Mouse (Mus musculus) ZHBTc4 (cell line): ENCODE data around the gene Smg9.
A peak's percentile ranks its signal among the peaks of the same experiment; 100 is the strongest.

ENCODE experiments used
- DNase-seq: peaks from one replicate; pipeline ENCODE4 v3.0.0-alpha.2; 2011; ENCODE audit warnings: low read depth, low spot score

Smg9 gene

DNA sequence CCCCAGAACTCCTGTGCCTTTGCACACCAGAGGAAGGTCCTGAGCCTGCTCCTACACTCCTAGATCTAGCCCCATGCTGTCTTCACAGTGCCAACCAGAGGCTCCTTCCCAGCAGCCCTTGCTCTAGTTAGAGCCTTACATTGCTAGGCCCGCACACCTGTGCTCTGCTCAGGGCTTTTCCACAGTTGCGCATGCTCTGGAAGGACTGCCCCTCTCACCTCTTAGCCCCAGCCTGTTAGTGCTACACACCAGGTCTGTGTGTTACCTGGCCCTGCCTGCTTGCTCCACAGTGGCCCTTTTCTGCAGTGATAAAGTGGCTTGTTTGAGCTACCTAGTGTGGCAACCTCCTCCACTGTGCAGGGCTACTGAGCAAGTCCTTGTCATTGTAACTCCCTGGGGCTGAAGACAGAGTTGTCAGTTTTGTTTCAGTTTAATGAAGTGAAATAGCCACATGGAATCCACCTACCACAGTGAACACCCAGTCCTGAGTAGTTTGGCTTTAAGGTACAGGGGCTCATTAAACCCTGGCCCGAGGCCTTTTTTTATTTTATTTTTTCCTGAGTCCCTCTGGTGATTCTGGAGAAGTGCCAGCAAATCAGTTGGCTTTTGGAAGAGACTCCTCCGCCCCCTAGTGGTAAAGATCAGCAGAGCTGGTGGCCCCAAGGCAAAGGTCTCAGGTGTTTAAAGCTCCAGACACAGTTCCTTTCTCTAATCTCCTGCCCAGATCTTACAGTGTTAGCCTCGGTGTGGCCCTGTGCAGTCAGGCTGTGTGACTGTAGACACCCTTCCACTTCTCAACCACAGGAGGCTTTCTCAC lies 7.3 kb downstream of the Smg9 start:
- peak; percentile 86 for DNase-seq

DNA sequence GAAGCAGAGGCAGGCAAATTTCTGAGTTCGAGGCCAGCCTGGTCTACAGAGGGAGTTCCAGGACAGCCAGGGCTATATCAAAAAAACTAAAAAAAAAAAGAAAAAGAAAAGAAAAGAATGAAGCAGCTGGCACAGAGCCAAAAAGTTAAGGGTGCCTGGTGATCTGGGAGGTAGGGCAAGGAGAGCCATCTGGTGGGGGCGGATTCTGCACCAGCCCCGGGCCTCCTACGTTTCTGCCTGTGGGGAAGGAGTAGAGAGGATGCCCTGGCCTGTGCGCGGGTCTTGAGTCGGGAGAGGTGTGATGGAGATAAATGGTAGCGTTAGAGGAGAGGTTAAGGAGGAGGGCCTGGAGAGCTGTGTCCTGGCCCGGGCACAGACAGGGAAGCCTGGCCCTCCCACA lies 8.8 kb downstream of the Smg9 start:
- DNase-seq: no peak

DNA sequence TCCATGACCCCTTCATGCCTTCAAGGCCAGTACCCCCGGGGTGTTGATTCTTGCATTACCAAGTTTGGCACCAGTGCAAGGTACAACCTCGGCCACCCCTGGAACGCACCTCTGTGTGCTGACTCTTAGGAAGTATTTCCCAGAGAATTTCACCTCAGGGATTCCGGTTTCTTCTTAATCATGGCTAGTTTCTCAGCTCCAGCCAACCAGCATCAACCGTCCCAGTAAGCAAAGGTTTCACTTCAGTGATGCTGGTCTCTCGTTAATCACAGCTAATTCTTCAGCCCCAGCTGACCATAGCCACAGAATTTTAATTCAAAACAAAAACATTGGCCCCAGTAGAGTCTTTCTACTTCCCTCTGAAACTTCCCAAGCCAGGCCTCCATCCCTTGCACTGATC lies 10.7 kb downstream of the Smg9 start:
- DNase-seq: no peak

DNA sequence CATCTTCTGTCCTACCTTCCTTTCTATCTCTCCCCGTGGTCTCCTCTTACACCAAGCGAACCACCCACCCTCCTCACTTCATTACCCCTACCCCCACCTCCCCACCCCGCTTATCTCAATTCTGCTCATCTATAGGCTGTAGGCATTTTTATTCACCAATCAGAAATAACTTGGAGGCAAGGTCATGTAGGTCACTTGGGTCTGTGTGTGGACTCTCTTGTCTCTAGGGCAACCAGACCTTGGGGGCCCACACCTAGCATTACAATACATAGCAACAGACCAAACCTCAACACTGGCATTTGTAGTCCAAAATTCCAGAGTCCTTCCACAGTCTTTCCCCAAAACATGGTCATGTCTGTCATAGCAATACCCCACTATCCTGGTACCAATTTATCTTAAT lies 11.4 kb downstream of the Smg9 start:
- peak; percentile 61 for DNase-seq

DNA sequence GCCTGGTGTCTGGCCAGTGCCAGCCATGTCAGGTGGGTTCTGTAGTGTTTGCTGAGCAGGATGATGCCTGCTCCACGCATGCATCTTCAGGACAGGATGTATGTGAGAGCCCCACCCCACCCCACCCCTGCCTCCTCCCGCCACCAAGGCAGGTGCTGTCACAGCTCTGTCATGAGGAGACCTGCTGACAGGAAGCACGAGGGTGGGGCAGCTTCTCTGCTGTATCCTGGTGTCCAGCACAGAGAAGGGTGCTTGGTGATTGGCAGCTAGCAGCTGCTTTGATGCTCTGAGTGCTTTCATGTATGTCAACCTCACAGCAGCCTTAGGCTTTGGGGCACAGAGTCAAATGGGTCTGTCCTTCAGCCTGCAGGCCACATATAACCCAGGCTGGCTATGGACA lies 14.2 kb downstream of the Smg9 start:
- no peak for DNase-seq

DNA sequence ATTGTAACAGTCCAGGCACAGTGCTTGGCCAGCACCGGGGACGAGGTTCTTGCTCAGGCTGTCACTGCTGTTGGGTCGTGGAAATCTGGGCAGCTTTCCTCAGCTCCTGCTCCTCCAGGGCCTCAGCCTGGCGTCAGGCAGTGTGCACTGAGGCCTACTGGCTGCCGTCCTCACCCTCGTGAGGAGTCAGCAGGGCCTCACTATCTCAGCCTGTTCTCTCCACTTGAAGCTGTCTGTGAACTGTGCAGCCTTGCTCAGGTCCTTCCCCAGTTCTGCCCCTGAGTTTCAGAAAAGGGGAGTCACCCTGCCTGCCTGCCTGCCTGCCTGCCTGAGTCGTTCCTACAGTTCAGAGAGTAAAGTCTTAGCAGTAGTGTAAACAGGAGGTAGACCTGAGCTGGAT lies 15.8 kb downstream of the Smg9 start:
- no peak for DNase-seq

DNA sequence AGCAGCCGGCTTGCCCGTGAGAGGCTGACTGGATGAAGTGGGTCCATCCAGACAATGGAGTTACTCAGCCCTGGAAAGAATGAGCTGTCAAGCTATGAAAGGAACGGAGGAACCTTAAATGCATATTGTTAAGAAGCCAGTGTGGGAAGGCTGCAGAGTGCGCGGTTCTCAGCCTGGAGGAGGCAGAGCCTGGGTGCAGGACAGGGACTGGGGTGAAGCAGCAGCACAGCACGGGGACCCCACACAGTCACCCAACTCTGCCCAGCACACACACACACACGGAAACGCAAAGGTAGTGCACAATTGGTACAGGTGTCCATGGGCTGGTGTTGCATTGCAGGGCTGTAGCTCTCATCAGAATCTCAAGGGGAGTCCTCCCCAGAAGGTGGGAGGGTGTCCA lies 20.2 kb downstream of the Smg9 start:
- no peak for DNase-seq

DNA sequence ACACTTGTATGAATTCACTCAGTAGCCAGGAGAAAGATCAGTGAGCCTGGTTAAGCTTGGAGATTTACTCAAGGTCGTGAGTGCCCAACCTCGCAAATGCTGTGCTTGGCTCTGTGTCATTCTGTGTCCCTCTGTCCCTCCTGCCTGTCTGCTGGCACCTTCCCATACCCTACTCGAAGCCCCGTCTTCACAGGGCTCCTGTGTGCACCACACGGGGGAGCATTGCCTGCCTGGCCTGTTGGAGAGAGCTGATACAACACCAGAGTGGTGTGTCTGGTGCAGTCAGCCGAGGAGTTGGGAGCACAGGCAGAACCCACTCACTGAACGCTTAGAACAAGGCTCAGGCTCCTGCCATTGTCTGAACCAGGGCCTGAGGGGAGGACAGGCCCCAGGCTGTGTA lies 22.2 kb downstream of the Smg9 start:
- DNase-seq: no peak

DNA sequence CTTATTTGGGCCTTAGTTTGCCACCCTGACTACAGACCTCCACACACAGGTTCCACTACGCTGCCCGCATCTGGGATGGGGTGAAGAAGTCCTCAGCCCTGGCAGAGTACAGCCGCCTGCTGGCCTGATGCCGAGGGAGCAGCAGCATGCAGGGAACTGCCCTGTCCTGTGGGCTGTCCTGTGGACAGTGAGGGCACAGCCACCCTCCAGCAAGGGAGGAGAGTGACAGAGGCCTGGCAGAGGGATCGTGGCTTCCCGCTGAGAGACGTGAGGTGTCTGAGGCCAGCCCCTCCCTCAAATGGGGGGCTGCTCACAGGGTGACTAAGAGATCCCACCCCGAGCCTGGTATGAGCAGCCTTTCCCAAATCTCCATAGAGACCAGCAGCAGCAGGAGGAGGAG lies 22.8 kb downstream of the Smg9 start:
- DNase-seq: no peak

DNA sequence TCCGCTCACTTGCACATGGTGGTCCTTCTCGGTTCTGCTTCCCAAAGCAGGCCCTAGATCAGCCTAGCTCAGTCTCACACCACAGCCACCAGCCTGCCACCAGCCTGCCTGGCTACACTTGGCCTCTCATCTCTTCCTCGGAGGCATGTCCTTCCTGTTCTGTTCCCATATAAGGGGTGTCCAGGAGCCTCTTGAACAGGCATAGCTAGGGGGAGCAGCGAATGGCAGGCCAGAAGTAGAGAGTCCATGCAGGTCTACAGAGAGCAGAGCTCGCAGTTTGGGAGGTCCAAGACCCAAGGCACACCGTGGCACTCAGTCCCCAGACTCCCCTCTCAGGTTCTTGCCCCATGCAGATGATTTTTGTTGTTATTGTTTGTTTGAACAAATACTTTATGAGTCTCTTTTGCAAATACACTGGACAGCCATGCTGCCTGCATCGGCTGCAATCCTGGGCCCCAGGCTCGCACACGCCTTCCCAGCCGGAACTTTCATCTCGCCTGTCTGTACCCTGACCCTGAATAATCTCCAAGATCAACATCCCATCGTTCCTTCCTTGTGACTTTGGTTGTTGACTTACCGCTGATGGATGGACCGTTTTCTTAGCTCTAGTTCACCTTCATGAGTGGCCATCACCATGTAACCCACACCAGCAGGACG lies 23.8 kb downstream of the Smg9 start:
- DNase-seq: no peak

DNA sequence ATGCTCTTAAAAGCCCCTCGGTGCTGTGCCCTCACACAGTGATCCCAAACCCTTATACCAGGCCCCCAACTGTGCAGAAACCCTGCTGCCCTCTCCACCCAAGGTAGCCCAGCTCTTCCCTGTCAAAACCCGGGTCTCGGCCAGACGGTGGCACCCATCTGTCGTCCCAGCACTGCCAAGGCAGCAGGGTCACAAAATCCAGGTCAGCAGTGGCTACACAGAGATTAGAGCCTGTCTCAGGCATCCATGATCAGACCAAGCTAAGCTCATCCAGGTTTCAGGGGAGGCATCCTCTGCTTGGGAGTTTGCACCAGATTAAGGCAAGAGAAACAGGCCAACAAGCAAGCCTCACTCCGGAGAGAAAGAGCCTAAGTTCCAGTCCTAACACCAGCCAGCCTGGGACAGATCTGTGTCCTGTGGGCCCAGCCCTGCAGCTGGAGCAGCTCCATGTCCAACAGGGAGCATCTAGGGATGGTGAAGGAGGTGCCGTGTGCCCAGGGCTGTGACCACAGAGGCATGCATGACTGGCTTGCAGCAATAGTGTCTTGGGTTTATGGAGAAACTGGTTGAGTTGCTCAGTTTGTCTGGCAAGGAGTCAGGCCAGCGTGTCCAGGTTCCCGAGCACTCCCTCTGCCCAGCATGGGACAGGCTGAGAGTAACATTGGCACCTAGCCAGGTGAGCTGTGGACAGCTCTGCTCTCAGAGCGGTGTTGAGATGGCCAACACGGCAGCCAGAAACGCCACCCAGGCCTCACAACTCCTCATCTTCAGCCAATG lies 24.7 kb downstream of the Smg9 start:
- DNase-seq: no peak

DNA sequence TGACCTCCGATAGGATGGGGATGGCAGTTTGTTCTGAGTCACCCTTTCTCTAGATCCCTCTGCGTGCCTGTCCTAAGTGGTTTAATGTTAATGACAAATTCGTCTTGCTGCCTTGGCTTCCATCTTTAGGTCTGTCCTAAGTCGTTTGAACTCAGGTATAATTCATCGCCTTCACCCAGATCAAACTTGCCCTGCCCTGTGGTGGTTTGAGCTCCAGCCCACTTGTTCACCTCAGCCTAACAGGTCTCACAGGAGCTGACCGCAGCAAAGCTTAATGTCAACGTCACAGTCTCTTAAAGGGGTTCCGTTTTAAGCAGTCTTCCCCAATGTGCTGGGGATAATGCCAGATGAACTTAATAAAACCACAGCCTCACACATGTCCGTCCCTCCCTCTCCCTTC lies 26.5 kb downstream of the Smg9 start:
- DNase-seq: no peak

DNA sequence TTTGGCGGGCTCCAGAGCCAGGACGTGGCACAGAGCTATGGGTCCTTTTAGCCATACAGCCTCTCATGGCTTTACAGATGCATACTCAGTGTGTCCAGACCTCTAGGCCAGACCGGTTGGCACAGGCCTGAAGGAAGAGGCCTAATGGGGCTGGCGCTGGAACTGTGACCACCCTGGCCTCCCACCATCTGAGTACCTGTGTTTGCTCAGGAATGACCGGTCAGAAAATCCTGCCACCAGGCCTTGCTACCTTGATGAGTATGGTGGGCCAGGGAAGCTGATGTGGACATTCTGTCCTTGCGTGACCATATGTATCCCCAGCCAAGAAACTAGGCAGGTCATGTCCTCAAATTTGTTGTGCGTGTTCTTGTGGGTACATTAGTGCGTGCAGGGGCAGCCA lies 27.7 kb downstream of the Smg9 start:
- no peak for DNase-seq

DNA sequence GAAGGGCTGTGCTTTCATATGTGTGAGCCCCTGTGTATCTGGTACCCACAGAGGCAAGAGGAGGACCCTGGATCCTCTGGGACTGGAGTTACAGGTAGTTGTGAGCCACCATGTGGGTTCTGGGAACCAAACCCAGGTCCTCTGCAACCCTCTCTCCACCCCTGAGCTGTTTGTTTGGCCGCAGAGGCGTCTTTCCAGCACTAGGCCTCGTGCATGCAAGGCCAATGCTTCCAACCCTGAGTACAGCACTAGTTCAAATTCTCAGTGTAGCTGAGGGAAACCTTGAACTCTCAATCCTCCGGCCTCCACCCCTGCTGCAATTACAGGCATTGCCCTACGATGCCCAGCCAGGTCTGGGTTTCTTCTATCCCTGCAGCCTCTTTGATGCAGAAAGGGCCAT lies 29.3 kb downstream of the Smg9 start:
- DNase-seq: no peak

DNA sequence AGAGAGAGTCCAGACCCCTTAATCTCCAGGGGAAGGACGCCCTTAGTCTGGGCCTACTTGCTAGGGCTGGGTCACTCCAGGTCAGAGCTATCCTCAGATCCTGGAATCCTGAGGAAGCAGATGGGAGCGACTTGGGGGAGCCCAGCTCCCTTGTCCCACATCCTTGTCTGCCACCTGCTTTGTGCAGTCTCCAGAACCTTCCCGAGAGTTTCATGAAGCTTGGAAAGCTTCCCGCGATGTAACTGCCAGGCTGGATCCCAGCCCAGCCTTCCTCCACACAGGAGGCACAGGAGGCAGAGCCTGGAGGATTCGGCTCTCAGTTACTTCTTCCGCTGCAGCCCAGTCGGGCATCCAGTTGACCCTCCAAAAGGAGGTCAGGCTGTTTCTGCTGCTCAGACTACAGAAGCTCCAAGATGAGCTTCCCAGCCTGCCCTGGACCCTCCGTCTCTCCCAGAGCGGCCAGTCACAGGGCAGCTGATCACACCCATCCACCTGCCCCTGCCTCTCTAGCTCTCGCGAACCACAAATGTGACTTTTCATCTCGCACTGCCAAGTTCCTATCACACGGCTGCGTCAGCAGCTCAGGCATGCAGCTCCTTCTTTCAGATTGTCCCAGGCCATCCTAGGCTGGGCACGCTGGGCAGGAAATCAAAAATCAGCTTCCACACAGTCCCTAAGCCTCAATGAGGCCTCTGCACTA lies 30.1 kb downstream of the Smg9 start:
- DNase-seq: no peak

DNA sequence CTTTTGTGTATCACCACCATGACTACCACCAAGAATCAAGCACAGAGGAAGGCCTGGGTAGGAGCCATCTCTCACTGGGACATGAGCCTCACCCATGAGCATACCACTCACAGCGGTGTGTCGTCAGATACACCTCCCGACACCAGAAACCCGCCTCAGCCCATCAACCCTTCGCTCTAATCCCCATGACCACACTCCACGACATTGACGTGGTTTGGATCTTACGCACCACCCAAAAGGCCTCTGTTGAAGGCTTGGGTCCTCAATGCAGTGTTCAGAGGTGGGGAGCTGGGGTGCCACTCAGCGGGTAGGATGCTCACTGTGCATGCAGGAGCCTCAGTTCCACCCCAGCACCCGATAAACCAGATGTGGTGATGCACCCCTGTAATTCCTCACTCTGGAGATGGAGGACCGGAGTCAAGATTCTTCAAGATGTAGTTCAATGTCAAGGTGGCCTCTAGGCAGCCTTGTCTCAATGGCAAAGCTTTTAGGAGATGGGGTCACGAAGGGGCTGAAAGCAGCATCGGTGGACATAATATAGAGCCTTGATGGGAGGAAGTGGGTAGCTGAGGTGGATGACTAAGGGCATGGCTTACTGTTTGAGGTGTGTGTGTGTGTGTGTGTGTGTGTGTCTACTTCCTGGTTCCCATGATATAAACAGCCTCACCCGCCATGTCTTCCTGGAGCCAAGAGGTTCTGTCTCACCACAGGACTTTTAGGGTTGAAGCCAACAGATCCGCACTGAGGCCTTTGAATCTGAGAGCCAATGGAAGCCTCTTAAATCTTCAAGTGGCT lies 31.3 kb downstream of the Smg9 start:
- no peak for DNase-seq

DNA sequence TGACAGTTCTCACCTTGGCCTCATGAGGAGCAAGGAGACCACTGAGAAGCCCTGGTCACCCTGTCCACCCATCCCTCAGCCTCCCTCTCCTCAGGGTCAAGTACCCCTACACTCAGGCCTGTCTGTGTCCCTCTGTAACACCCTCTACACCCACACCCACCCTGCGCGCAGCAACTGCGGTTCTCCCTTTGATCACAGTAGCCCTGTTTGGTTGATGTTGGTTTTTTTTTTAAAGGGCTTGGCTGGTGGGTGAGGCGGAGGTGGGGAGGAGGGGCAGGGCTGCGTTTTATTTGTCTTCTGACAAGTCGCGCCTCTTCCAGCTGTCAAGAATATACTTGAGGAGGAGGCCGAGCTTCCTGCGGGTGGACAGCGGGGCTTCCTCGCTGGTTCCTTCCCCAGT lies 32.3 kb downstream of the Smg9 start:
- no peak for DNase-seq

DNA sequence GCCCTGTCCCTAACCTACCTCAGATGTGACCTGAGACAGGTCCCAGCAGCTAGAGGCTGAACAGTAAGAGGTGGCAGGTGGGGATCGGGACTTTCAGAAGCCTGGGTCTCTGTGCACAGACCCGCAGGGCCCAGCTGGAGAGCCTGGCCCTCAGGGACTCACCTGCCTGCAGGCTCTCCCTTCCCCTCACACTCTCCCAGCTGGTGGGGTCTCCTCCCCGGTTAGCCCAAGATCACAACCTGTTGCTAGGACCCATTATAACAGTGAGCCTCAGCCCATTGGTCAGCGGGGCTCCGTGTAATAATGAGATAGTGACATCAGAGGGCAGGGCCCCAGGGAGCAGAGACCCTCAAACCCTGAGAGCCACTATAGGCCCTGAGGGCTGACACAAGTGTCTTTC lies 35.9 kb downstream of the Smg9 start:
- no peak for DNase-seq

DNA sequence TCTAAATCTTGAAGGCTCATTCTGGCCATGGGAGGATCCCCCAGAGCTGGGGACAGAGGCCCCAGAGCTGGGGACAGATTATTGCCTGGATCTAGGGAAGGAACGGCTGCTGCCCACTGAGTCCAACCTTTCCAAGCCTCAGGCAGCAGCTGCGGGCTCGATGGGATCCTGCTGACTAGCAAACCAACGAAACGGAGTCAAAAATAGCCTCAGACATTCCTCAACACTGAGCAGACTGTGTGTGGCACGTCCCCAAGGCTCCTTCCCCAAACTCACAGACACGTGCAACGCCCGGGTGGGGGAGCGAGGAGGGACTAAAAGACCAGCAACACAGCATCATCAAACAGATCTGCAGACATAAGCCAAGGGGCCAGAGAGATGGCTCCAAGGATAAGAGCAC lies 38.6 kb downstream of the Smg9 start:
- no peak for DNase-seq

DNA sequence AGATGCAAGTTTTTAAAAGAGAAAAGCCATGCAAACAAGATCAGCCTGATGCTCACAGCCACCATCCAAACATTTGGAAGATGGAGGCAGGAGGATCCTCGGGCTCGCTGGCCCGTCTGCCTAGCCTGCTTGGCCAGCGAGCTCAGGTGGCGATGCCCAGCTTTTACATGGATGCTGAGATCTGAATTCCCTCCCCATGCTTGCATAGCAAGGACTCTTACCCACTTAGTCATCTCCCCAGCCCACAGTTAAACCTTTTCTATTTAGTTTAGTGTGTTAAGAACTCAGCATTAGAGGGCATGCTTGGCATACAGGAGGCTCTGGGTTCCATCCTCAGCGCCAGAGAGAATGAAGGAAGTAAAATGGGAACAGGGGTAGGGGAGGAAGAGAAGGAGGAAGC lies 39.8 kb downstream of the Smg9 start:
- no peak for DNase-seq

DNA sequence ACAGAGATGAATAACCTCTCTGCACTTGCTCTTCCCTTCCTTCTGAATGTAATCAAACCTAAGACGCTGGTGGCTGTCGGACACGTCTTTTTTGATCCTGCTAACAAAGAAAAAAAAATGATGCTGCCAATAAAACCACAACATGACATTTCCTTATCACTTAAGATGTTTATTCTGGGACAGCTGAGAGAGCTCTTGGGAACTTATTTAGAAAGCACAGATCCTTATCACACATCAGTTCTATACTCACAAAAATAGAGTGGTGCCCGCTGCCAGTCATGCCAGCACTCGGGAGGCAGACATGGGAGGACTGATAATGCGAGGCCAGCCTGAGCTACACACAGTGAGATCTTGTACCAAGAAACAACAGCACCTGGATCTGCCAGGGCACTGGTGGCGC lies 40.5 kb downstream of the Smg9 start:
- no peak for DNase-seq
